Mouse (Mus musculus) intestine, postnatal 0 days (tissue): ENCODE measurements around the gene Foxp2. TPM values are rescaled to one million over a fixed set of nuclear protein-coding genes. Genes with fewer than 3 reads are reported as not detected.

Source experiments
- ATAC-seq: fragments of 200-750 bp; cut with Nextera tagmentation; 2 replicates; pipeline ENCODE4 v1.8.0; 2017; ENCODE audit warnings: mild to moderate bottlenecking, moderate TSS enrichment, moderate library complexity
- H3K27ac ChIP-seq: fragments of 300-500 bp; sonication (generic); 2 replicates; pipeline ENCODE4 v1.5.1; 2014; ENCODE audit warnings: mild to moderate bottlenecking, low read depth, low read length, moderate library complexity
- H3K27me3 ChIP-seq: fragments of 300-500 bp; sonication (generic); replicated peaks from 2 replicates; pipeline ENCODE4 v1.6.1; 2014; ENCODE audit warnings: low read length, mixed read lengths; ENCODE audit not compliant: control insufficient read depth, insufficient read depth
- H3K36me3 ChIP-seq: fragments of 300-500 bp; sonication (generic); 2 replicates; pipeline ENCODE4 v1.6.1; 2014; ENCODE audit warnings: mild to moderate bottlenecking, moderate library complexity; ENCODE audit not compliant: control insufficient read depth, insufficient read depth
- H3K4me1 ChIP-seq: fragments of 300-500 bp; sonication (generic); replicated peaks from 2 replicates; pipeline ENCODE4 v1.6.1; 2014; ENCODE audit warnings: antibody characterized with exemption, low read length, mixed read lengths; ENCODE audit not compliant: control insufficient read depth, insufficient read depth
- H3K4me2 ChIP-seq: fragments of 300-500 bp; sonication (generic); replicated peaks from 2 replicates; pipeline ENCODE4 v1.6.1; 2014; ENCODE audit warnings: low read depth, mild to moderate bottlenecking, moderate library complexity
- H3K4me3 ChIP-seq: fragments of 300-500 bp; sonication (generic); 2 replicates; pipeline ENCODE4 v1.5.1; 2014; ENCODE audit warnings: low read depth, low read length
- H3K9ac ChIP-seq: fragments of 300-500 bp; sonication (generic); 2 replicates; pipeline ENCODE4 v1.6.1; 2014; ENCODE audit warnings: mild to moderate bottlenecking, low read depth, low read length
- H3K9me3 ChIP-seq: fragments of 300-500 bp; sonication (generic); 2 replicates; pipeline ENCODE4 v1.6.1; 2016; ENCODE audit warnings: mixed run types; ENCODE audit not compliant: control insufficient read depth
- CTCF ChIP-seq: sonication (generic); IDR thresholded peaks from 2 replicates; pipeline ENCODE4 v1.5.1; 2016; ENCODE audit warnings: low read depth, mild to moderate bottlenecking, control low read depth, antibody characterized with exemption, moderate library complexity
- WGBS: fragments of 180-500 bp; shearing (Covaris S2); extraction: QIAGEN DNeasy Blood & Tissue Kit; methylation state at CpG from one replicate; pipeline ENCODE4 v1.1.7; 2014; 5-methylcytosine and 5-hydroxymethylcytosine counted together
- polyA plus RNA-seq: library from polyadenylated mRNA; unstranded; fragments of >200 nt; fragmentation: Nextera tagmentation; extraction: Ambion mirVana; gene quantifications from 2 replicates; pipeline ENCODE4 v1.2.1, GENCODE M21; 2015

The Foxp2 gene
- polyA plus RNA-seq, 1 experiment from 2014 or later: 5.4 TPM

DNA sequence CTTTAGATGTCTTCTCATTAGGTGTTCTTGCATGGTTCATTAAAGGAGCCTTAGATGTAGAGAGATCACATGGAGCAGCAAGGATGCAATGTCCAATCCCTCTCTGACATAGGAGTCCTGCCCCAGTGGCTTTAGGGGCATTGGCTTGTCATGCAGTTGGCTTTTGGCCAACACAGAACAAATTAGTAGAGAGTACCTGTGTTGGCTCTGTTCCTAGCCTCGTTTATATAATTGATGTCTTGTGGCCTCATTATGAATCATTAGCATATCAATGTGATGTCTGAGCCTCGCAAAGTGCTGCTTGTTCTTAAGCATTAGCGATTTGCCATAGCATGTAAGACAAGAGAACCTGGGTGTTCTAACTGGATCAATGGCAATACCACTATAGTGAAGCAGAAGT, 250.5 kb downstream of the Foxp2 start:
- H3K36me3 ChIP-seq: no peaks in the 10 kb centered on the region
- no peak overlapping the region for H3K4me2 ChIP-seq
- H3K4me1 ChIP-seq: no peaks in the 10 kb centered on the region
- TF ChIP-seq CTCF: no peak
- no peaks in the 10 kb centered on the region for H3K27me3 ChIP-seq
- H3K4me3 ChIP-seq: no peak overlapping the region
- H3K27ac ChIP-seq: no peak overlapping the region
- 73% methylated on average over 3 of the region's 3 CpGs for WGBS
- no peak for ATAC-seq
- no peak overlapping the region for H3K9ac ChIP-seq
- no peaks in the 10 kb centered on the region for H3K9me3 ChIP-seq

DNA sequence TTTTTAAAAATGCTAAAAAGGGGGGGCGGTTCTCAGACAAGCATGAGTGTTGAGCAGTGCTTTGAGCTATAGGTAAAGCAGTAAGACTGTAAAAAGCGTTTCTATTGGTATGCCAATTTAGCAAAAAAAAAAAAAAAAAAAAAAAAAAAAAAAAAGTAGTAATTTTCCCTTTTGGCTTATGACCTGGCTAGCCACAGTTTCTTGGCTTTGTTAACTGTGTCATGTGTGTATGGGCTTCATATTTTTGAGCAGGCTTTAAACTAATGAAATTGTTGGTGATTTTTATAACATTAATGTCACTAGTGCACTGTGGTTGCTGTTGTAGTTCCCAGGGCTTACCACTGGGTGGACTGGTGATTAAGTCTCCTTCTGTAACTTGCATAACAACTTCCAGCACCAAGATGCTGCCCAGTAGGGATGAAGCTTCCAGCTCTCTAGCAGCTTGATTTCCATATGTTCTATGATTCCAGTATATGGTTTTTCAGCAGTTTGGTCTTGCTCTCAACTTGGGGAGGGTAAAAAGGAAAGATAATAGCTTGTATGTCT, 262.4 kb downstream of the Foxp2 start:
- Histone ChIP-seq H3K4me3 (no peak overlapping the region), H3K9me3 (no peaks in the 10 kb centered on the region)
- no peak for ATAC-seq

DNA sequence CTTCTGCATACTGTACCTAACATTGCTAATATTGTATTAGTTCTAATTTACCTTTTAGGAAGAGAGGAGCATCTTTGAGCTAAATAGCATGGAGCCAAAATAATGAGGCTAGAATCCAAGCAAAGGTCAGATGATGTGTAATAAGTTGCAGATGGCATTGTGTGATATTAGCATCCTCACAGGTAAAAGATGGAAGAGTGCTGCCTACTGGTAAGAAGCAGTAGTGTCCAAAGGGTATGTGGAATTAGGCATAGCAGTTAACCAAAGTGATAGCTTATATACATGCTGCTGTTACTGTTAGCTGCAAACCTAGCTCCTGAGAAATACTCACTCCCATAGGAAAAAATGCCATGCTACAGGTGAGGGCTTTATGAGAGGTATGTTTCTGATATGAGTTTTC, 275.6 kb downstream of the Foxp2 start:
- Histone ChIP-seq H3K27ac (no peak overlapping the region), H3K4me1 (no peaks in the 10 kb centered on the region), H3K27me3 (no peaks in the 10 kb centered on the region), H3K9me3 (no peaks in the 10 kb centered on the region), H3K4me2 (no peak overlapping the region), H3K4me3 (no peak overlapping the region), H3K36me3 (no peaks in the 10 kb centered on the region), H3K9ac (no peak overlapping the region)
- TF ChIP-seq CTCF: peak; percentile 56
- ATAC-seq: no peak

More for the DNA sequence above, 262.4 kb downstream of the Foxp2 start:
- no peak overlapping the region for H3K9ac ChIP-seq
- H3K27me3 ChIP-seq: no peaks in the 10 kb centered on the region
- TF ChIP-seq CTCF: peak; percentile 60
- no peak overlapping the region for H3K4me2 ChIP-seq
- no peak overlapping the region for H3K27ac ChIP-seq
- H3K36me3 ChIP-seq: no peaks in the 10 kb centered on the region
- 78% methylated on average over 2 of the region's 2 CpGs for WGBS
- H3K4me1 ChIP-seq: no peaks in the 10 kb centered on the region

DNA sequence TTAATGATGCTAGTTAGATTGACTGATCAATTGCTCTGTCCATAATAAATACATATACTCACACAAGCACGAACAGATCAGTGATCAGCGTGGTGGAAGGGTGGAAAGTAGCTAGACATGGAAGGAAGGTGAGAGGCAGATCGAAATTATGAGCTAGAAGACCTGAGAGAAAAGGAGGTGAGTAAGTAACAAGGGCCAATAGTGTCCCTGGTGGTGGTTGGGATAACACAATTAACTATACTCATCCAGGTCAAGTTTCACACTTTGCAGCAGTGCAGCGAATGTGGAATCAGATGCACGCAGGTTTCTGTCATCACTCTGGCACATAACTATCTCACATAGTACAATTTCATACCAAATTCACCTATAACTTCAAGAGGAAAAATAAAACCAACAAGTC, 291.7 kb downstream of the Foxp2 start:
- Histone ChIP-seq H3K9ac (no peak overlapping the region), H3K27ac (no peak overlapping the region), H3K4me1 (no peaks in the 10 kb centered on the region), H3K9me3 (no peaks in the 10 kb centered on the region), H3K36me3 (no peaks in the 10 kb centered on the region), H3K4me3 (no peak overlapping the region), H3K4me2 (no peak overlapping the region), H3K27me3 (no peaks in the 10 kb centered on the region)
- TF ChIP-seq CTCF: peak; percentile 29; the same call in 1 of the 2 replicates
- no peak for ATAC-seq
- 82% methylated on average over 5 of the region's 5 CpGs for WGBS

DNA sequence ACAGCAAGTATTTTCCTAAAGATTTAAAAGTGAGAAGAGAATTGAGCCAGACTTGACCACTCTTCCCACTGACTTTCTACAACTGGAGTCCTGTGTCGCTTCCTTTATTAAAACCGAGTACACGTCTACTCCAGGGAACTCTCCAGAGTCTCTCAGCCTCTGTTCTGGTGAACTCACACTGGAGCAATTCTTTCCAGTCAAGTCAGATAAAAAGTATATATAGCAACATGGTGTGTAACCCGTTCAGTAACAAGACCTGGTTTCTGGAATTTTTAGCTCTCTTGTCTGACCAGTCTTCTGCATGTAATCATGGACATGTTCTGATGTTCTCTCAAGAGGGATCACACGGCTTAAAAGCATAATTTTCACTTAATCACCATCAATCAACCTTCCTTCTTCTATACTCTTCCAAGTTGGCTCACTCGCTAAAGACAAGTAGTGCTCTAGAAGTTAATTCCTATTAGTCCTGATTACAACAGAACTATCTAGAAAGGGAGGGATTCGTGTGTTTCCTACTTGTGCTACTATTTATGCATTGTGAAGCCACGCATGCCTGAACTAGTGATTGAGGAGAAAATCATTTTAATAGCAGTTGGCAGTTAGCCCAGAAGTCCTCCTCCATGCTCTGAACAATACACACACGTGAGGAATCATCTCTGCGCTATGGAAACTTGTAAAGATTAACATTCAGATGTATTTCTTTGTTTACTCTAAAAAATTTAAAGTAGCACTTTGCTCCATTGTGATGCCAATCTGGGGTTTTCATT, 341.2 kb downstream of the Foxp2 start:
- ATAC-seq: no peak
- H3K36me3 ChIP-seq: no peaks in the 10 kb centered on the region
- H3K4me2 ChIP-seq: no peak overlapping the region
- no peak overlapping the region for H3K4me3 ChIP-seq
- TF ChIP-seq CTCF: no peak
- 66% methylated on average over 10 of the region's 10 CpGs for WGBS
- H3K27me3 ChIP-seq: no peaks in the 10 kb centered on the region
- H3K9me3 ChIP-seq: no peaks in the 10 kb centered on the region
- no peak overlapping the region for H3K27ac ChIP-seq
- no peaks in the 10 kb centered on the region for H3K4me1 ChIP-seq
- H3K9ac ChIP-seq: no peak overlapping the region

DNA sequence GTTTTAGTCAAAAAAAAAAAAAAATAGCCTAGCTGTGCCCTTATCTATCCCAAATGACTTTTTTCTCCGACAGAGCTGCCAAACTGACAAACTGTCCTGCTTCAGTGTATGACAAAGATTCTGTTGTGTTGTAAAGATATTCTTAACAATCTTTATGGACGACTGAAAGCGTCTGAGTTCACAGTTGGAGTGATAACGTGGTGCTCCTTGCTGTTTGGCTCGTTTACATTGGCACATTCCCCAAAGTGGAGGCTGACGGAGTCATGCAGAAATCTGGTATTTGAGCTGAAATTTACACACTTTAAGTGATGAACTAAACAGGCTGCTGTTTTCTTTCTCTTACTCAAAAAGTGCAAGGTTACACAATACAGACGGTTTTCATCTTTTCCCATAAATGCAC, 356.2 kb downstream of the Foxp2 start:
- 9% methylated on average over 7 of the region's 7 CpGs for WGBS
- Histone ChIP-seq H3K4me1 (no peaks in the 10 kb centered on the region), H3K36me3 (no peaks in the 10 kb centered on the region), H3K27me3 (no peaks in the 10 kb centered on the region), H3K4me2 (peak overlapping the region; percentile 37), H3K9me3 (no peaks in the 10 kb centered on the region), H3K4me3 (no peak overlapping the region), H3K27ac (no peak overlapping the region), H3K9ac (no peak overlapping the region)
- no peak for ATAC-seq
- no peak for TF ChIP-seq CTCF
